Mouse (Mus musculus) neural tube, embryonic 15.5 days (tissue): ENCODE data around the gene Scgb1c1. TPM values are rescaled to one million over a fixed set of nuclear protein-coding genes. Genes with fewer than 3 reads are reported as not detected.
"Not testable (repeated sequence)": the region's sequence is repeated elsewhere in the genome, so short reads cannot be mapped to it uniquely, and the experiment has no call there.

Experiments
- ATAC-seq: fragments of 200-750 bp; cut with Nextera tagmentation; 2 replicates; pipeline ENCODE4 v1.8.0; 2017; ENCODE audit warnings: mild to moderate bottlenecking, moderate TSS enrichment, moderate library complexity; ENCODE audit not compliant: low FRiP score
- H3K27ac ChIP-seq: fragments of 300-500 bp; sonication (generic); replicated peaks from 2 replicates; pipeline ENCODE4 v1.5.1; 2015; ENCODE audit warnings: mild to moderate bottlenecking, inconsistent platforms
- H3K27me3 ChIP-seq: fragments of 300-500 bp; sonication (generic); replicated peaks from 2 replicates; pipeline ENCODE4 v1.6.1; 2015; ENCODE audit warnings: inconsistent platforms
- H3K36me3 ChIP-seq: fragments of 300-500 bp; sonication (generic); 2 replicates; pipeline ENCODE4 v1.6.1; 2015; ENCODE audit warnings: inconsistent platforms
- H3K4me1 ChIP-seq: fragments of 300-500 bp; sonication (generic); 2 replicates; pipeline ENCODE4 v1.6.1; 2015; ENCODE audit warnings: inconsistent platforms
- H3K4me2 ChIP-seq: fragments of 300-500 bp; sonication (generic); 2 replicates; pipeline ENCODE4 v1.6.1; 2015; ENCODE audit warnings: inconsistent platforms, mild to moderate bottlenecking, moderate library complexity
- H3K4me3 ChIP-seq: fragments of 300-500 bp; sonication (generic); replicated peaks from 2 replicates; pipeline ENCODE4 v1.5.1; 2015; ENCODE audit warnings: mild to moderate bottlenecking, inconsistent platforms
- H3K9ac ChIP-seq: fragments of 300-500 bp; sonication (generic); replicated peaks from 2 replicates; pipeline ENCODE4 v1.6.1; 2015; ENCODE audit warnings: mild to moderate bottlenecking, inconsistent platforms
- H3K9me3 ChIP-seq: fragments of 300-500 bp; sonication (generic); replicated peaks from 2 replicates; pipeline ENCODE4 v1.6.1; 2016; ENCODE audit warnings: inconsistent platforms
- WGBS: fragments of 180-500 bp; shearing (Covaris S2); methylation state at CpG from one replicate; pipeline ENCODE4 v1.1.7; 2015; ENCODE audit warnings: mixed read lengths; 5-methylcytosine and 5-hydroxymethylcytosine counted together
- polyA plus RNA-seq: library from polyadenylated mRNA; unstranded; fragments of >200 nt; fragmentation: Nextera tagmentation; extraction: Ambion mirVana; gene quantifications from 2 replicates; pipeline ENCODE4 v1.2.1, GENCODE M21; 2015

The Scgb1c1 gene
- polyA plus RNA-seq, 1 experiment from 2014 or later: not detected

DNA sequence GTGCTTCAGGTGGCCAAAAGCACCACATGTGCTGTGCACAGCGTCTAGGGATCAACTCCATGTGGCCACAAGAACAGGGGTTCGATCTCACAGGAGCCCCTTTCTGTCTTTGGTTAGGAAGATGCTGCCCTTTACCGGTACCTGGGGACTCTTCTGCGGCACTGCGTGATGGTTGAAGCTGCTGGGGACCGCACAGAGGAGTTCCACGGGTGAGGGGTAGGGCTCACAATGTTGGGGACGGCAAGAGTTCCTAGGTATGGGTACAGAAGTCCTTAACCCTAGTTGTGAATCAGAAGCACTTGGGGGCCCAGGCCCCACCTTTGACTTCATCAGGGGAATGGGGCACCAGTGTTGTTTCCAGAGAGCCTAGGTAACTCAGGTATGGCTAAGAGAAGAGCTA is 13.4 kb downstream of the Scgb1c1 start:
- Histone ChIP-seq H3K36me3 (peaks cover 57% of the 10 kb centered on the region), H3K4me3 (peak overlapping the region; percentile 95), H3K27me3 (no peaks in the 10 kb centered on the region), H3K9me3 (no peaks in the 10 kb centered on the region), H3K4me2 (peak overlapping the region; percentile 95), H3K4me1 (peaks cover 38% of the 10 kb centered on the region), H3K27ac (no peak overlapping the region), H3K9ac (no peak overlapping the region)
- 95% methylated on average over 8 of the region's 8 CpGs for WGBS
- no peak for ATAC-seq

DNA sequence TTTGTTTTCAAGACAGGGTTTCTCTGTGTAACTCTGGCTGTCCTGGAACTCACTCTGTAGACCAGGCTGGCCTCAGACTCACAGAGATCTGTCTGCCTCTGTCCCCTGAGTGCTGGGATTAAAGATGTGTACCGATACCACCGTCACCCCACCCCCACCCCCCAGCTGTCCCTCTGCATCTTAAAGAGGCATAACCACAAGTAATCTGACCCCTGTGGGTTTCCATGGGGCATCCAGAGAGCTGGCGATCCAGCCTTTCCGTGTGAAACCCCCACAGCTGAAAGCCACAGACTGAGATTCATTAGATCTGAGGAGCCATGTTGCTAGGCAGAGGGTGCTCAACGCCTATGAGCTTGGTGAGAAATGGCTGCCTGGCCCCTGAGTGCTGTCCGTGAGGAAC is 14.7 kb downstream of the Scgb1c1 start:
- ATAC-seq: no peak
- no peak overlapping the region for H3K9ac ChIP-seq
- WGBS: 73% methylated on average over 6 of the region's 6 CpGs

DNA sequence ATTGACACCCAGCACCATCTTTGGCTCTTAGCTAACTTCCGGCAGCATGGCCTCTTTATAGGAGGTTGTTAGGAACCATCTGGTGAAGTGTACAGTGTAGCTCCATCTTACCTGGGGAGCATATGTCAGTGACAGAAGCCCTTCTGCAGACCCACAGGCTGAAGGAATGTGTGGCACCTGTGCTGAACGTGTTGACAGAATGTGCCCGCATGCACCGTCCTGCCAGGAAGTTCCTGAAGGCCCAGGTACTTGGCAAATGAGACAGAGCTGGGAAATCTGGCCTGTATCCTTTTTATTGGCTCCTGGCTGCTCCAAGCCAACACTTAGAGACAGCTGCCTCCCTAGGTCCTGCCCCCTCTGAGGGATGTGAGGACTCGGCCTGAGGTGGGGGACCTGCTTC is 15.4 kb downstream of the Scgb1c1 start:
- ATAC-seq: no peak
- no peaks in the 10 kb centered on the region for H3K9me3 ChIP-seq
- H3K4me3 ChIP-seq: no peak overlapping the region
- no peak overlapping the region for H3K27ac ChIP-seq
- peaks cover 56% of the 10 kb centered on the region for H3K36me3 ChIP-seq
- 94% methylated on average over 5 of the region's 5 CpGs for WGBS
- no peaks in the 10 kb centered on the region for H3K27me3 ChIP-seq
- no peak overlapping the region for H3K9ac ChIP-seq
- H3K4me1 ChIP-seq: peaks cover 28% of the 10 kb centered on the region
- H3K4me2 ChIP-seq: no peak overlapping the region

More for the DNA sequence above, 14.7 kb downstream of the Scgb1c1 start:
- Histone ChIP-seq H3K9me3 (no peaks in the 10 kb centered on the region), H3K4me1 (peaks cover 35% of the 10 kb centered on the region), H3K4me3 (no peak overlapping the region), H3K27me3 (no peaks in the 10 kb centered on the region), H3K4me2 (no peak overlapping the region), H3K36me3 (peaks cover 56% of the 10 kb centered on the region), H3K27ac (no peak overlapping the region)

- Histone ChIP-seq H3K27me3 (no peaks in the 10 kb centered on the region), H3K27ac (no peak overlapping the region), H3K4me2 (no peak overlapping the region), H3K9me3 (no peaks in the 10 kb centered on the region), H3K4me3 (no peak overlapping the region), H3K9ac (no peak overlapping the region), H3K36me3 (peaks cover 52% of the 10 kb centered on the region), H3K4me1 (peaks cover 5% of the 10 kb centered on the region)
- no peak for ATAC-seq
- WGBS: 91% methylated on average over 12 of the region's 12 CpGs
Observed at GRCm38 (mm10) chr7:140864761-140865160, 19.4 kb downstream of the Scgb1c1 start.

- 89% methylated on average over 4 of the region's 4 CpGs for WGBS
- Histone ChIP-seq H3K4me2 (no peak overlapping the region), H3K36me3 (peaks cover 46% of the 10 kb centered on the region), H3K27me3 (no peaks in the 10 kb centered on the region), H3K27ac (no peak overlapping the region), H3K9me3 (no peaks in the 10 kb centered on the region), H3K4me3 (no peak overlapping the region), H3K9ac (no peak overlapping the region), H3K4me1 (no peaks in the 10 kb centered on the region)
- no peak for ATAC-seq
Observed at GRCm38 (mm10) chr7:140874224-140874623, 28.9 kb downstream of the Scgb1c1 start.

GRCm38 (mm10) chr7:140877364-140877763 is 32.0 kb downstream of the Scgb1c1 start:
- 84% methylated on average over 6 of the region's 6 CpGs for WGBS
- H3K9ac ChIP-seq: no peak overlapping the region
- no peak overlapping the region for H3K4me3 ChIP-seq
- ATAC-seq: no peak
- H3K4me1 ChIP-seq: peaks cover 13% of the 10 kb centered on the region
- no peaks in the 10 kb centered on the region for H3K27me3 ChIP-seq
- no peak overlapping the region for H3K27ac ChIP-seq
- H3K9me3 ChIP-seq: no peaks in the 10 kb centered on the region
- H3K4me2 ChIP-seq: no peak overlapping the region
- peaks cover 37% of the 10 kb centered on the region for H3K36me3 ChIP-seq

- WGBS: 92% methylated on average over 7 of the region's 7 CpGs
- H3K4me1 ChIP-seq: peaks cover 26% of the 10 kb centered on the region
- H3K4me3 ChIP-seq: no peak overlapping the region
- no peaks in the 10 kb centered on the region for H3K27me3 ChIP-seq
- no peak overlapping the region for H3K9ac ChIP-seq
- ATAC-seq: no peak
- H3K4me2 ChIP-seq: no peak overlapping the region
- no peaks in the 10 kb centered on the region for H3K9me3 ChIP-seq
- peaks cover 25% of the 10 kb centered on the region for H3K36me3 ChIP-seq
- no peak overlapping the region for H3K27ac ChIP-seq
Observed at GRCm38 (mm10) chr7:140879355-140879754, 34.0 kb downstream of the Scgb1c1 start.

GRCm38 (mm10) chr7:140880419-140880818 is 35.1 kb downstream of the Scgb1c1 start:
- no peak for ATAC-seq

GRCm38 (mm10) chr7:140880865-140881515 is 35.6 kb downstream of the Scgb1c1 start:
- 22% methylated on average over 8 of the region's 8 CpGs for WGBS
- Histone ChIP-seq H3K27ac (peak overlapping the region; percentile 90), H3K27me3 (no peaks in the 10 kb centered on the region), H3K4me3 (peak overlapping the region; percentile 75), H3K9me3 (no peaks in the 10 kb centered on the region), H3K4me1 (peaks cover 26% of the 10 kb centered on the region), H3K4me2 (peak overlapping the region; percentile 74), H3K36me3 (peaks cover 14% of the 10 kb centered on the region), H3K9ac (peak overlapping the region; percentile 72)
- no peak for ATAC-seq

More at GRCm38 (mm10) chr7:140880419-140880818, 35.1 kb downstream of the Scgb1c1 start:
- Histone ChIP-seq H3K4me3 (0 out of 2 replicates have a peak overlapping the region, but pooled peaks have one; percentile 75), H3K27me3 (no peaks in the 10 kb centered on the region), H3K27ac (no peak overlapping the region), H3K4me1 (peaks cover 26% of the 10 kb centered on the region), H3K9ac (no peak overlapping the region), H3K4me2 (peak overlapping the region; percentile 74), H3K9me3 (no peaks in the 10 kb centered on the region), H3K36me3 (peaks cover 16% of the 10 kb centered on the region; the same call in 1 of the 2 replicates)
- 91% methylated on average over 3 of the region's 3 CpGs for WGBS

DNA sequence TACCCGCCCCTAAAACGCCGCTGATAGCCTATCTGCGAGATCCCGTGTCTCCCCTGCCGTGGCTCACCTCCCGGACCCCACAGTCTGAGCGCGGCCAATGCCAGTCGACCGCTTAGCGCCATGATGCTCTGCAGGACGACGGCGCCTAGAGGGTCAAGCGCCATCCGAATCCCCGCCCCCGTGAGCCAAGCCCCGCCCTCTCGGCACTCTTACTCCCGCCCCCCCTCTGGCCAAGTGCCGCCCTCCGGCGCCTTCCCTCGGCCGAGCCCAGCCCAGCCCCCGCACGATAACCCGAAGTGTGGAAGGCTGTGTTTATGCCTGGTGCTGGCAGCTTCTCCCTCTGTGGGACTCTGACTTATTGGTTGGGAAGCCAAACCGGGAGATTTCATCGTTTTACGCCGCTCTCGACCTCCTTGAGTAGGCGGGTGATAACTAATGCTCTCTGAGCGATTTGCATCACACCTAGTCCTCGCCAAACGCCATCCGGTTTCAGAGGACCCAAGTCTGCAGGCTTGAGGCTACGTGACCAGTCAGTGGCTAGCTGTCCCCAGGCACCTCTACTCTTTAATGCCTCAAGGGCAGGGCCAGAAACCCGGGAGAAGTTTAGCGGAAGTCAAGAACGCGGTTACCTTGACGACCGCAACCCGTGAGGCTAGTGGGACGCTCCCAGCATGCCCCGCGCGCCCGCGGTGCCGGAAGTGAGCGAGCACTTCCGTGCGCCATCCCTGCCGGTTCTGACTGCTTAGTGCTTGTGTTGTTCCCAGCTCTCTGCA is 36.5 kb downstream of the Scgb1c1 start, which contains the start of the genes Psmd13 and Sirt3:
TSS of gene Psmd13 (plus strand) at position 273 of the 773 bp plus-strand sequence.
TSS of gene Sirt3 (minus strand) at position 614 of the 773 bp plus-strand sequence.
- under 1% methylated on average over 59 of the region's 59 CpGs for WGBS
- H3K4me3 ChIP-seq: peak within 1 kb of the TSS; percentile 75

DNA sequence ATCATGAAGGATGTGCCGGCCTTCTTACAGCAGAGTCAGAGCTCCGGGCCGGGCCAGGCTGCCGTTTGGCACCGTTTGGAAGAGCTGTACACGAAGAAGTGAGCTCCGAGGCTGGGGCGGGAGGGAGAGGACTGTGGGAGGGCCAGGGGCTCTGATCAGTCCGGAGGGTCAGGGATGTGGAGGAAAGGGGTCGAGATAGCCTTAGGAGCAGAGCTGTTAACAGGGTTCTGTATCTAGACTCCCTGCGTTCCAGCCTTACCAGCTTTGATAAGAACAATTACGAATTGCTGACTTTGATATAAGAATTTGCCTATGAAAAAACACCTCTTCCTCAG is 37.1 kb downstream of the Scgb1c1 start:
- Histone ChIP-seq H3K36me3 (peaks cover 19% of the 10 kb centered on the region), H3K27ac (peak overlapping the region; percentile 90), H3K4me2 (peak overlapping the region; percentile 74), H3K9me3 (no peaks in the 10 kb centered on the region), H3K4me3 (peak overlapping the region; percentile 75), H3K4me1 (peaks cover 26% of the 10 kb centered on the region), H3K9ac (peak overlapping the region; percentile 72), H3K27me3 (no peaks in the 10 kb centered on the region)
- peak; percentile 69; the same call in 1 of the 2 replicates for ATAC-seq
- under 1% methylated on average over 12 of the region's 12 CpGs for WGBS

More for the DNA sequence above, 36.5 kb downstream of the Scgb1c1 start, which contains the start of the genes Psmd13 and Sirt3:
- peak; percentile 96 for ATAC-seq
- Histone ChIP-seq H3K27ac (peak within 1 kb of the TSS; percentile 90), H3K27me3 (no peaks in the 10 kb centered on the region), H3K4me2 (peak within 1 kb of the TSS; percentile 74), H3K9ac (peak within 1 kb of the TSS; percentile 72), H3K9me3 (no peaks in the 10 kb centered on the region), H3K4me1 (peaks cover 26% of the 10 kb centered on the region), H3K36me3 (peaks cover 16% of the 10 kb centered on the region)

- not testable (repeated sequence) for H3K4me1 ChIP-seq, H3K27me3 ChIP-seq, H3K4me3 ChIP-seq, ATAC-seq, H3K4me2 ChIP-seq, H3K9ac ChIP-seq, H3K9me3 ChIP-seq, H3K27ac ChIP-seq
- peaks cover 79% of the 10 kb centered on the region for H3K36me3 ChIP-seq
- 97% methylated on average over 16 of the region's 16 CpGs for WGBS
Observed at GRCm38 (mm10) chr7:140890636-140891035, 45.3 kb downstream of the Scgb1c1 start.
